Mouse (Mus musculus) limb, embryonic 14.5 days (tissue): Measurements from ENCODE around the gene Gm49661. TPM values are rescaled to one million over a fixed set of nuclear protein-coding genes. Genes with fewer than 3 reads are reported as not detected.
A peak's percentile ranks its signal among the peaks of the same experiment; 100 is the strongest.

Experiments
- ATAC-seq: fragments of 200-750 bp; cut with Nextera tagmentation; 2 replicates; pipeline ENCODE4 v1.8.0; 2017; ENCODE audit warnings: low read depth, moderate number of reproducible peaks, moderate TSS enrichment; ENCODE audit not compliant: low FRiP score
- DNase-seq: peaks from one replicate; pipeline ENCODE4 v3.0.0-alpha.2; 2015; ENCODE audit warnings: low spot score
- H3K27ac ChIP-seq: fragments of 300-500 bp; sonication (generic); replicated peaks from 2 replicates; pipeline ENCODE4 v1.5.1; 2014; ENCODE audit warnings: low read depth, mild to moderate bottlenecking, low read length, moderate library complexity, mixed read lengths
- H3K27me3 ChIP-seq: fragments of 300-500 bp; sonication (generic); 2 replicates; pipeline ENCODE4 v1.6.1; 2014; ENCODE audit warnings: low read length, mixed read lengths; ENCODE audit not compliant: control insufficient read depth, insufficient read depth
- H3K36me3 ChIP-seq: fragments of 300-500 bp; sonication (generic); 2 replicates; pipeline ENCODE4 v1.6.1; 2014; ENCODE audit warnings: mild to moderate bottlenecking, low read length, moderate library complexity, mixed read lengths; ENCODE audit not compliant: control insufficient read depth, insufficient read depth
- H3K4me1 ChIP-seq: fragments of 300-500 bp; sonication (generic); 2 replicates; pipeline ENCODE4 v1.6.1; 2014; ENCODE audit warnings: antibody characterized with exemption, low read length, mixed read lengths; ENCODE audit not compliant: control insufficient read depth, insufficient read depth
- H3K4me2 ChIP-seq: fragments of 300-500 bp; sonication (generic); replicated peaks from 2 replicates; pipeline ENCODE4 v1.6.1; 2014; ENCODE audit warnings: low read depth, mild to moderate bottlenecking, low read length, moderate library complexity; ENCODE audit not compliant: severe bottlenecking
- H3K4me3 ChIP-seq: fragments of 300-500 bp; sonication (generic); replicated peaks from 2 replicates; pipeline ENCODE4 v1.5.1; 2014; ENCODE audit warnings: low read length
- H3K9ac ChIP-seq: fragments of 300-500 bp; sonication (generic); 2 replicates; pipeline ENCODE4 v1.6.1; 2014; ENCODE audit warnings: mild to moderate bottlenecking, low read depth, low read length, moderate library complexity; ENCODE audit not compliant: severe bottlenecking
- H3K9me3 ChIP-seq: fragments of 300-500 bp; sonication (generic); 2 replicates; pipeline ENCODE4 v1.6.1; 2016; ENCODE audit warnings: low read length; ENCODE audit not compliant: control insufficient read depth
- POLR2A ChIP-seq: fragments of 200-500 bp; IDR thresholded peaks from 2 replicates; pipeline ENCODE4 v1.8.0; 2012; ENCODE audit warnings: inconsistent platforms, mild to moderate bottlenecking, moderate library complexity, borderline replicate concordance; ENCODE audit not compliant: insufficient read depth, insufficient read length; ENCODE audit errors: extremely low read depth
- WGBS: fragments of 180-500 bp; shearing (Covaris S2); extraction: QIAGEN DNeasy Blood & Tissue Kit; methylation state at CpG from one replicate; pipeline ENCODE4 v1.1.7; 2014; 5-methylcytosine and 5-hydroxymethylcytosine counted together
- polyA plus RNA-seq, 2 experiments: library from polyadenylated mRNA; depleted of rRNA in 1 of 2; stranded (reverse) in 1 of 2; unstranded in 1 of 2; fragments of >200 nt; fragmentation: Nextera tagmentation in 1 of 2; extraction: Ambion mirVana in 1 of 2; gene quantifications; 2 replicates each; pipeline versions ENCODE4 v1.2.1 to v1.2.3; 2012 to 2014

The Gm49661 gene
- polyA plus RNA-seq, 2 experiments: not detected

GRCm38 (mm10) chr8:84959811-84960210 lies 9.4 kb downstream of the Gm49661 start:
- Histone ChIP-seq H3K4me2 (no peak overlapping the region), H3K4me1 (no peaks in the 10 kb centered on the region), H3K27me3 (no peaks in the 10 kb centered on the region), H3K4me3 (no peak overlapping the region), H3K36me3 (peaks cover 22% of the 10 kb centered on the region), H3K9me3 (no peaks in the 10 kb centered on the region), H3K27ac (no peak overlapping the region), H3K9ac (no peak overlapping the region)
- DNase-seq (no peak), ATAC-seq (no peak)
- no peak for TF ChIP-seq POLR2A
- WGBS: 90% methylated on average over 7 of the region's 7 CpGs

- Histone ChIP-seq H3K4me3 (no peak overlapping the region), H3K4me2 (no peak overlapping the region), H3K4me1 (no peaks in the 10 kb centered on the region), H3K9ac (no peak overlapping the region), H3K9me3 (no peaks in the 10 kb centered on the region), H3K27ac (no peak overlapping the region), H3K27me3 (peaks cover 3% of the 10 kb centered on the region; the same call in 1 of the 2 replicates), H3K36me3 (peaks cover 17% of the 10 kb centered on the region)
- DNase-seq: peak; percentile 43
- TF ChIP-seq POLR2A: no peak
- no peak for ATAC-seq
- 54% methylated on average over 2 of the region's 2 CpGs for whole genome bisulfite sequencing
Measured at GRCm38 (mm10) chr8:84956768-84957167, 12.5 kb downstream of the Gm49661 start.

GRCm38 (mm10) chr8:84952612-84953255 lies 16.5 kb downstream of the Gm49661 start:
- Histone ChIP-seq H3K27ac (no peak overlapping the region), H3K4me3 (no peak overlapping the region), H3K9ac (no peak overlapping the region), H3K36me3 (peaks cover 3% of the 10 kb centered on the region; the same call in 1 of the 2 replicates), H3K27me3 (peaks cover 13% of the 10 kb centered on the region; the same call in 1 of the 2 replicates), H3K4me1 (no peaks in the 10 kb centered on the region), H3K9me3 (no peaks in the 10 kb centered on the region), H3K4me2 (no peak overlapping the region)
- no peak for ATAC-seq
- no peak for DNase-seq
- TF ChIP-seq POLR2A: no peak
- WGBS: 10% methylated on average over 18 of the region's 18 CpGs

GRCm38 (mm10) chr8:84949753-84950152 lies 19.5 kb downstream of the Gm49661 start:
- Histone ChIP-seq H3K4me2 (no peak overlapping the region), H3K27ac (no peak overlapping the region), H3K4me3 (no peak overlapping the region), H3K9me3 (no peaks in the 10 kb centered on the region), H3K27me3 (peaks cover 37% of the 10 kb centered on the region), H3K4me1 (peaks cover 6% of the 10 kb centered on the region; the same call in 1 of the 2 replicates), H3K9ac (no peak overlapping the region), H3K36me3 (no peaks in the 10 kb centered on the region)
- ATAC-seq (no peak), DNase-seq (no peak)
- no peak for TF ChIP-seq POLR2A
- 18% methylated on average over 12 of the region's 12 CpGs for WGBS

GRCm38 (mm10) chr8:84947241-84947545 lies 22.0 kb downstream of the Gm49661 start:
- Histone ChIP-seq H3K4me2 (no peak overlapping the region), H3K27me3 (peaks cover 51% of the 10 kb centered on the region), H3K4me3 (no peak overlapping the region), H3K9me3 (no peaks in the 10 kb centered on the region), H3K27ac (no peak overlapping the region), H3K9ac (no peak overlapping the region), H3K4me1 (peaks cover 6% of the 10 kb centered on the region; the same call in 1 of the 2 replicates), H3K36me3 (no peaks in the 10 kb centered on the region)
- DNase-seq: peak; percentile 43
- 17% methylated on average over 9 of the region's 9 CpGs for WGBS
- ATAC-seq: no peak
- TF ChIP-seq POLR2A: no peak
